Mouse (Mus musculus) myocyte (in vitro differentiated cells): ENCODE data around the gene AB124611.

Source experiments
- E2F4 ChIP-seq: IDR thresholded peaks from one replicate; pipeline ENCODE4 v1.6.1; 2011; ENCODE audit warnings: mild to moderate bottlenecking, control low read depth, moderate library complexity; ENCODE audit not compliant: insufficient read depth
- MYOG ChIP-seq, 3 experiments: IDR thresholded peaks; one replicate each; pipeline ENCODE4 v1.6.1; 2011; ENCODE audit warnings: control low read depth in 2 of 3, low read depth in 2 of 3, mild to moderate bottlenecking in 2 of 3; ENCODE audit not compliant: insufficient read length in 2 of 3, control insufficient read depth in 1 of 3, insufficient read depth in 1 of 3
- POLR2A ChIP-seq: IDR thresholded peaks from one replicate; pipeline ENCODE4 v1.6.1; 2011; ENCODE audit warnings: low read depth, mild to moderate bottlenecking, control low read depth, moderate library complexity; ENCODE audit not compliant: insufficient read length
- SRF ChIP-seq: IDR thresholded peaks from one replicate; pipeline ENCODE4 v1.6.1; 2011; ENCODE audit warnings: low read depth; ENCODE audit not compliant: control insufficient read depth, insufficient read length
- USF1 ChIP-seq: IDR thresholded peaks from one replicate; pipeline ENCODE4 v1.6.1; 2011; ENCODE audit warnings: low read depth, mild to moderate bottlenecking, control low read depth, moderate library complexity

GRCm38 (mm10) chr9:21503352-21503751, 22.6 kb upstream of the AB124611 start:
- TF ChIP-seq USF1 (no peak), MYOG (IDR thresholded peaks at IDR 0.05; ENCODE audit: control insufficient read depth in 1 of 3, insufficient read depth in 1 of 3, insufficient read length in 2 of 3, low read depth in 2 of 3) (no peak), POLR2A (no peak), SRF (no peak), E2F4 (no peak)
